Mouse (Mus musculus) forebrain, embryonic 14.5 days (tissue): ENCODE data around the gene Gtse1. TPM values are rescaled to one million over a fixed set of nuclear protein-coding genes. Genes with fewer than 3 reads are reported as not detected.
A peak's percentile ranks its signal among the peaks of the same experiment; 100 is the strongest.

Experiments
- ATAC-seq: fragments of 200-750 bp; cut with Nextera tagmentation; 2 replicates; pipeline ENCODE4 v1.8.0; 2017; ENCODE audit warnings: mild to moderate bottlenecking, moderate library complexity
- DNase-seq: peaks from one replicate; pipeline ENCODE4 v3.0.0-alpha.2; 2015; ENCODE audit warnings: low spot score
- H3K27ac ChIP-seq: fragments of 300-500 bp; sonication (generic); 2 replicates; pipeline ENCODE4 v1.5.1; 2014; ENCODE audit warnings: low read depth, mild to moderate bottlenecking, control low read depth, low read length, moderate library complexity
- H3K27me3 ChIP-seq: fragments of 300-500 bp; sonication (generic); replicated peaks from 2 replicates; pipeline ENCODE4 v1.6.1; 2014; ENCODE audit warnings: low read length, control low read depth, mixed read lengths; ENCODE audit not compliant: control insufficient read depth, insufficient read depth
- H3K36me3 ChIP-seq: fragments of 300-500 bp; sonication (generic); 2 replicates; pipeline ENCODE4 v1.6.1; 2014; ENCODE audit warnings: low read length, control low read depth; ENCODE audit not compliant: control insufficient read depth, insufficient read depth
- H3K4me1 ChIP-seq: fragments of 300-500 bp; sonication (generic); 2 replicates; pipeline ENCODE4 v1.6.1; 2014; ENCODE audit warnings: antibody characterized with exemption, low read length, control low read depth; ENCODE audit not compliant: control insufficient read depth, insufficient read depth
- H3K4me2 ChIP-seq: fragments of 300-500 bp; sonication (generic); 2 replicates; pipeline ENCODE4 v1.6.1; 2014; ENCODE audit warnings: mild to moderate bottlenecking, control low read depth, low read length
- H3K4me3 ChIP-seq: fragments of 300-500 bp; sonication (generic); 2 replicates; pipeline ENCODE4 v1.5.1; 2014; ENCODE audit warnings: low read depth, low read length, control low read depth
- H3K9ac ChIP-seq: fragments of 300-500 bp; sonication (generic); 2 replicates; pipeline ENCODE4 v1.6.1; 2014; ENCODE audit warnings: mild to moderate bottlenecking, low read length, control low read depth, moderate library complexity
- H3K9me3 ChIP-seq: fragments of 300-500 bp; sonication (generic); replicated peaks from 2 replicates; pipeline ENCODE4 v1.6.1; 2016; ENCODE audit warnings: low read length, control low read depth, mixed read lengths; ENCODE audit not compliant: control insufficient read depth
- WGBS: fragments of 180-500 bp; shearing (Covaris S2); extraction: QIAGEN DNeasy Blood & Tissue Kit; methylation state at CpG from one replicate; pipeline ENCODE4 v1.1.7; 2014; 5-methylcytosine and 5-hydroxymethylcytosine counted together
- polyA plus RNA-seq: library from polyadenylated mRNA; unstranded; fragments of >200 nt; fragmentation: Nextera tagmentation; extraction: Ambion mirVana; gene quantifications from 2 replicates; pipeline ENCODE4 v1.2.1, GENCODE M21; 2014

Gtse1 gene
- polyA plus RNA-seq, 1 experiment from 2014 or later = 14.3 TPM

- peaks cover 5% of the 10 kb centered on the region; the same call in 1 of the 2 replicates for H3K4me1 ChIP-seq
- H3K27me3 ChIP-seq = no peaks in the 10 kb centered on the region
- no peak overlapping the region for H3K9ac ChIP-seq
- WGBS = 53% methylated on average over 10 of the region's 10 CpGs
- H3K4me3 ChIP-seq = no peak overlapping the region
- H3K27ac ChIP-seq = peak overlapping the region; percentile 40
- DNase-seq (peak; percentile 55), ATAC-seq (peak; percentile 19; the same call in 1 of the 2 replicates)
- H3K36me3 ChIP-seq = peaks cover 81% of the 10 kb centered on the region
- H3K4me2 ChIP-seq = no peak overlapping the region
- H3K9me3 ChIP-seq = no peaks in the 10 kb centered on the region
Observed at GRCm38 (mm10) chr15:85891971-85892370, 32.4 kb downstream of the Gtse1 start.

- 67% methylated on average over 13 of the region's 13 CpGs for WGBS
- Histone ChIP-seq H3K36me3 (peaks cover 88% of the 10 kb centered on the region), H3K4me1 (peaks cover 5% of the 10 kb centered on the region; the same call in 1 of the 2 replicates), H3K9ac (no peak overlapping the region), H3K4me3 (no peak overlapping the region), H3K9me3 (no peaks in the 10 kb centered on the region), H3K4me2 (no peak overlapping the region), H3K27me3 (no peaks in the 10 kb centered on the region), H3K27ac (peak overlapping the region; percentile 59)
- DNase-seq (peak; percentile 50), ATAC-seq (peak; percentile 29; the same call in 1 of the 2 replicates)
Observed at GRCm38 (mm10) chr15:85892498-85893118, 33.1 kb downstream of the Gtse1 start.

- Histone ChIP-seq H3K4me2 (no peak overlapping the region), H3K36me3 (peaks cover 88% of the 10 kb centered on the region), H3K27me3 (no peaks in the 10 kb centered on the region), H3K27ac (no peak overlapping the region), H3K9me3 (no peaks in the 10 kb centered on the region), H3K4me1 (peaks cover 5% of the 10 kb centered on the region; the same call in 1 of the 2 replicates), H3K9ac (no peak overlapping the region), H3K4me3 (no peak overlapping the region)
- no peak for DNase-seq
- no peak for ATAC-seq
- 85% methylated on average over 7 of the region's 7 CpGs for WGBS
Observed at GRCm38 (mm10) chr15:85893871-85894270, 34.3 kb downstream of the Gtse1 start.

DNA sequence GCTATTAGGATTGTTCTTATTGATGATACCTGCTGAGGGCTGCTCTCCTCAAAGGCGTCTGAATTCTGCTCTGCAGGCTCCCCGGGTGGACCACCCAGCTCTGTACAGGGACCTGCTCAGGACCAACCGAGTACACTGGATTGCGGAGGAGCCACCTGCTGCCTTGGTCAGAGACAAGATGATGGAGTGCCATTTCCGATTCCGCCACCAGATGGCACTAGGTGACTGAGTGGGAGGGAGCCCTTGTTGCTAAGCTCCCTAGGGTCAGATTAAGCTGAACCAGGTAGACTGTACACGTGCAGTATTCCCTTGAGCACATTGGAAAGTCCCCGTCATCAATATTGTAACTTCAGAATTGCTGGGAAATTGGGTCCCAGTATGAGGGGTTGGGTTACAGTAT lies 36.7 kb downstream of the Gtse1 start:
- peak; percentile 51 for ATAC-seq
- 12% methylated on average over 8 of the region's 8 CpGs for WGBS
- Histone ChIP-seq H3K27ac (no peak overlapping the region), H3K9me3 (no peaks in the 10 kb centered on the region), H3K36me3 (peaks cover 98% of the 10 kb centered on the region), H3K9ac (no peak overlapping the region), H3K27me3 (no peaks in the 10 kb centered on the region), H3K4me2 (no peak overlapping the region), H3K4me1 (peaks cover 5% of the 10 kb centered on the region; the same call in 1 of the 2 replicates), H3K4me3 (no peak overlapping the region)
- peak; percentile 83 for DNase-seq

DNA sequence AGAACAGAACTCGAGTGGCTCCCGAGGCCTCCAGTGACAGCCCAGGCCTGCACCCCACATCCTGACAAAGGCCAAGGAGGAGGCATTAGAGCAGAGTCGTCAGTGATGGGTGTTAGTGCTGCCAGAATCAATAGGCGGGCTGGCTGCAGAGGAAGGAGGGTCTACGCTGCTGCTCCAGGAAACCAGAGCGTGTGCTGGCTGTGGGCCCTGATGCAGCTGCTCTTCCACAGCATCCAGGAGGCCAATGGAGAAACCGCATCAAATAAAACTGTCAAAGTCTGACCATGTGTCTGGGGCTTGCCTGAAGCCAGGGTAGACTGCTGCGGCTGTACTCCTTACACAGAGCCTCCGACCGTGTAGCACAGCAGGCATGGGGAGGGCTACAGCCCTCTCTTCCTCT lies 37.6 kb downstream of the Gtse1 start:
- H3K36me3 ChIP-seq = peaks cover 98% of the 10 kb centered on the region
- WGBS = 88% methylated on average over 10 of the region's 10 CpGs
- H3K4me3 ChIP-seq = no peak overlapping the region
- DNase-seq (no peak), ATAC-seq (no peak)
- peaks cover 3% of the 10 kb centered on the region; the same call in 1 of the 2 replicates for H3K4me1 ChIP-seq
- no peak overlapping the region for H3K9ac ChIP-seq
- no peaks in the 10 kb centered on the region for H3K9me3 ChIP-seq
- no peaks in the 10 kb centered on the region for H3K27me3 ChIP-seq
- no peak overlapping the region for H3K4me2 ChIP-seq
- no peak overlapping the region for H3K27ac ChIP-seq

DNA sequence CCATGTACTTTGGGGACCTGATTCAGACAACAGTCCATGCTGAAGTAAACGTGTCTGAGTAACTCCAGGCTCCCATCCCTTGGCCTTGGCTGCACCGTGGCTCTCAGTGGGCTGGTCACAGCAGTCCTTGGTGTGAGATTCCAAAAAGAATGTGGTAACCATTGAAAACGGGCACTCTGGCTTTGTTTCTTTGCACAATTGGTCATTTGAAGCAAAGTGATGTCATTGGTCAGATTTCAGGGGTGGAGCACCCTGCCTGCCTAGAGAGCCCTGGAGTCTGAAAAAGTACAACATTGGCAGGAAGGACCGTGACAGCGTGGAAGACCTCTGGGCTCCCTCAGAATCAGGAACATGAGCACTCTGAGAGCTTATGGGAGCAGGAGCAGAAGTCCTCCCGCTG lies 39.9 kb downstream of the Gtse1 start:
- 33% methylated on average over 6 of the region's 6 CpGs for WGBS
- no peak for ATAC-seq
- peaks cover 92% of the 10 kb centered on the region for H3K36me3 ChIP-seq

DNA sequence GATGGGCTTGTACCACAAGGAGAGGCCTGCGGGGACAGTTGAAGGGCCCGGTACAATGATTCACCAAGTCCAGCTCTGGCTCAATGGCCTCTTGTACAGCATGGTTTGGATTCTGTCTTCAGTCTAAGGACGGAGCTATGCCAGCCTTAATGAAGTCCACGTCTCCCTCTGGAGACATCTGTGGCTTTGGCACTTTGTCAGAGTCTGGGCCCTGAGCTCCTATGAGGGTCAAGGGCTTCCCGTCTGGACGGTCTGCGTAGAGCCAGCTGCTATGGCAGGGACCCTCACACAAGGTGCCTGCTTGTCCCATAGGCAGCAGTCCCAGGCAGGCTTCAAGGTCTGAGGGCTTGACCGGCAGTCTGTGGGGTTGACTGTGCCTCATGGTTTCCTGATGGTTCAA lies 40.8 kb downstream of the Gtse1 start:
- Histone ChIP-seq H3K27ac (no peak overlapping the region), H3K9ac (no peak overlapping the region), H3K4me3 (no peak overlapping the region), H3K4me2 (no peak overlapping the region), H3K4me1 (no peaks in the 10 kb centered on the region), H3K9me3 (no peaks in the 10 kb centered on the region), H3K36me3 (peaks cover 86% of the 10 kb centered on the region), H3K27me3 (no peaks in the 10 kb centered on the region)
- WGBS = 87% methylated on average over 8 of the region's 8 CpGs
- DNase-seq (peak; percentile 27), ATAC-seq (no peak)

More for the DNA sequence above, 39.9 kb downstream of the Gtse1 start:
- Histone ChIP-seq H3K4me1 (no peaks in the 10 kb centered on the region), H3K27ac (no peak overlapping the region), H3K9ac (no peak overlapping the region), H3K9me3 (no peaks in the 10 kb centered on the region), H3K4me3 (no peak overlapping the region), H3K4me2 (no peak overlapping the region), H3K27me3 (no peaks in the 10 kb centered on the region)
- DNase-seq = no peak

DNA sequence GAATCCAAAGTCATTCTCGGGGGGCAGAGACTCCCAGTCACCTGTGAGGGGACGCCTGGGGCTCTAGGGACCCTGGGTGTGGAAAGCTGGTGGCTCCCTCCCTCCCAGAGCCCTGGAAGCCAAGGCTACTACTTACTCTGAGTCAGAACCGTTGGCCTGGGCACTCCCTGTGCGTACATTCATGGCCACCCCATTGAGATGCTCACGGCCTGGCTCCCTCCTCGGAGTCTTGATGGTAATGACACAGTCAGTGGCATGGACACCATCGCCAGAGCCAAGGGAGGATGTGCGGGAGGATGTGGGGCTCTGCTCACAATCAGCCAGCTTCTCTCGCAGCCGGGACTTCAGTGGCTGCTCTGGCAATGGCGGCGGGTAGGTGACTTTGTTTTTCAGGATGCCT lies 41.3 kb downstream of the Gtse1 start:
- DNase-seq = no peak
- Histone ChIP-seq H3K9me3 (no peaks in the 10 kb centered on the region), H3K4me1 (no peaks in the 10 kb centered on the region), H3K4me3 (no peak overlapping the region), H3K27ac (no peak overlapping the region), H3K9ac (no peak overlapping the region), H3K4me2 (no peak overlapping the region), H3K27me3 (no peaks in the 10 kb centered on the region), H3K36me3 (peaks cover 85% of the 10 kb centered on the region)
- ATAC-seq = no peak
- WGBS = 84% methylated on average over 12 of the region's 12 CpGs

- H3K27me3 ChIP-seq = no peaks in the 10 kb centered on the region
- no peaks in the 10 kb centered on the region for H3K4me1 ChIP-seq
- DNase-seq (no peak), ATAC-seq (no peak)
- no peak overlapping the region for H3K9ac ChIP-seq
- H3K4me2 ChIP-seq = no peak overlapping the region
- H3K9me3 ChIP-seq = no peaks in the 10 kb centered on the region
- H3K36me3 ChIP-seq = peaks cover 72% of the 10 kb centered on the region
- H3K4me3 ChIP-seq = no peak overlapping the region
- 84% methylated on average over 10 of the region's 10 CpGs for WGBS
- H3K27ac ChIP-seq = no peak overlapping the region
Observed at GRCm38 (mm10) chr15:85902505-85902904, 43.0 kb downstream of the Gtse1 start.
